Mouse (Mus musculus) ES-Bruce4 (cell line): ENCODE data around the gene Rab14.

ENCODE experiments used
- CTCF ChIP-seq: IDR thresholded peaks from one replicate; pipeline ENCODE4 v1.8.1; 2011; ENCODE audit warnings: low read depth, low read length
- POLR2A ChIP-seq: IDR thresholded peaks from one replicate; pipeline ENCODE4 v1.8.1; 2011; ENCODE audit warnings: low read length; ENCODE audit not compliant: insufficient read depth

DNA sequence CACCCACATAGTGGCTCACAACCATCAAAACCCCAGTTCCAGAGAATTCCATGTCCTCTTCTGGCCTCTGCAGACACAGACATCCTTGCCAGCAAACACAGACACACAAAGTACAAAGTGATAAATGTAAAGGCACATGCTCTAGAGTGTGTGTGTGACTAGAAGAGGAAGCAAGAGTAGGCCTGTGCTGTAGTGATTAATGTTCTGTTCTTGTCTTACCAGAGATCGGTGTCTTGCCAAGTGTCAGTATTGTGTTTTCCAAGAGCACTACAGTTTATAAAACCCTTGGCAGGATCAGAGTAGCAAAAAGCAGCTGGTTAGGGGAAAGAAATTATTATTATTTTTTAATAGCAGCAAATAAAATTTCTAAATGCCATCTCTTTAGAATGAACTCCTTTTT lies 62.3 kb downstream of the Rab14 start:
- no peak for TF ChIP-seq CTCF
- TF ChIP-seq POLR2A: no peak
